Mouse (Mus musculus) frontal cortex, postnatal 10 days (tissue): Measurements from ENCODE around the gene Fam98b.
A peak's percentile ranks its signal among the peaks of the same experiment; 100 is the strongest.

ENCODE experiments used
- DNase-seq, 2 experiments: peaks; one replicate each; pipeline ENCODE4 v3.0.0; 2022; ENCODE audit warnings: low spot score in 2 of 2, mixed read lengths in 1 of 2

The Fam98b gene

GRCm38 (mm10) chr2:117249255-117250000, at the start of gene Fam98b:
Gene Fam98b (plus strand): TSS chr2:117249739.
- DNase-seq, result peak; percentile 78 to 88

DNA sequence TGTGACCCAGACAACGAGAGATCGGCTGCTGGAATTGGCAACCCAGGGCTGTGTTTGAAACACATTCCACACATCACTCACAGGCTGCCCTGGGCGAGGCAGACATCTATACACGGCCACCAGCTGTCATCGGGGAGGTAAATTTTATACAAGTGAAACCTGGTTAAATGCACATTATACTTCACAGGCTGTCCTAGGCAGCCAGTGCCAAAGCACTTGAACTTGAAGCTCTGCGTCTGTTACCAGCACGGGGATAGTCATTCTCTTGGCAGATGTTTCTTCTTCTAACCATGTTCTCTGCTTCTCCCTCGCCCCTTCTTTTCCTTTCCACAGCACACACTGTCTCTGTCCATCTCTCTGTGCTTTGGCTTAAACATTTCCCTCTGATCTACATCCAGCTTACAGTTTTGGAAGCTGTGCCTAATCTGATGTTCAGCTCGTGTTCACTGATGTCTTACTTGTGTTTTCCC, 48.6 kb upstream of the Fam98b start:
- DNase-seq, result no peak

- DNase-seq, result peak in 1 of 2 experiments; percentile 20
These were observed 46.2 kb upstream of the Fam98b start for GRCm38 (mm10) chr2:117203350-117203749.

DNA sequence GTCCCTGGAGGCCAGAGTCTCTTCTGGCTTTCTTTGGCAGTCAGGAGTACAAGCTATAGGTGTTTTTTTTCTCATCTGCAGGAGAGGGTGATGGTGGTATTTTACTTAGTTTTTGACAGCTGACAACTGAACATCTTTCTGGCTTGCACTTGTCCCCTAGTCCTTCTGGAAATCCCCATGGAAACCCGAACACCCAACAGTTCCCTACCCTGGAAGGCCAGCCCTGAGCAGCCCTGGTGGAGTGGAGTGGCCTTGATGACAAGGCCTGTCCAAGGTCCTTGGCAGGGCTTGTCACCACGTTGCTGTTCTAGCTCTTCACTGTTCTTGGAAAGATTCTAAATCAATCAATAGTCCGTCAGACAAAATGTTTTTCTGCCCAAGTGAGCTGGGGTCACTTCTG, 45.0 kb upstream of the Fam98b start:
- DNase-seq, result no peak

- DNase-seq, result no peak
These were observed 44.5 kb upstream of the Fam98b start for GRCm38 (mm10) chr2:117205066-117205465.

DNA sequence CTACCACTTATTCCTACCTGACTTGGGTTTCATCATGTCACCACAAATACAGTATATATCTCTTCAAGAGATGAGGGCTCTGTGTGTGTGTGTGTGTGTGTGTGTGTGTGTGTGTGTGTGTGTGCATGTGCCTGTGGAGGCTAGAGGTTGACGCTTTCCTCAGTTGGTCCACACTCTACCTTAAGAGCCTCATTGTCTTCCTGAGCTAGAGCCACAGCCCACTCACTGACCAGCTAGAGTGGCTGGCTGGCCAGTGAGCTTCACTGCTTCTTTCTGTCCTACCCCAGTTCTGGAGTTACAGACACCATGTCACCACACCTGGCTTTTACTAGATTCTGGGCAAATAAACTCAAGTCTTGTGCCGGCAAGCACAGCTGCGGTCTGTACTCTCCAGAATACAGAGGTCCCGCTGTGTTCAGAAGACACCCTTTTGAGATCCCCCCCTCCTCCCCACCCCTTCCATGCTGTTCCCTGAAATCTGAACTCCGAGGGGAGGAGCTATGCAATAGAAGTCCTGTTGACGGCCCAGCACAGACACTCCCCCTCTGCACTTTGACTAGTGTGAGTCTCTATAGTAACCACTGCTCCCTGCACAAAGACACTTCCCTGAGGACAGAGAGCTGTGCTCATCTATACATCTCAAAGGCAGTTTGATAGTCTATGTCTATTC, 39.0 kb upstream of the Fam98b start:
- DNase-seq, result no peak

DNA sequence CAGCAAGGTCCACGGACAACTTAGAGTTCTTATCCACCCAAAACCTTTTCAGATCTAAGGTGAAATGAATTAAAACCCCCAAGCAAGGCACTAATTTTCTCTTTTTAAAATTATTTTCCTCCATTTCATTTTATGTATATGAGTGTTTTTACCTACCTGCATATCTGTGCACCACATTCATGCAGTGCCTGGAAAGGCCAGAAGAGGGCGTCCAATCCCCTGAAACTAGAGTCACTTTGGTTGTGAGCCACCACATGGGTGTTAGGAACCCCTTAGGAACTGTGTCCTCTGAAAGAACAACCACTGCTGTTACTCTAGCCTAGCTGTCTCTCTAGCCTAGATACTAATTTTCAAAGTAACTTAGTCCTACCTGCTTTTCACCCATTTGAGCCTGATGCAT, 33.4 kb upstream of the Fam98b start:
- DNase-seq, result no peak

GRCm38 (mm10) chr2:117217695-117218216, 31.8 kb upstream of the Fam98b start:
- DNase-seq, result no peak

DNA sequence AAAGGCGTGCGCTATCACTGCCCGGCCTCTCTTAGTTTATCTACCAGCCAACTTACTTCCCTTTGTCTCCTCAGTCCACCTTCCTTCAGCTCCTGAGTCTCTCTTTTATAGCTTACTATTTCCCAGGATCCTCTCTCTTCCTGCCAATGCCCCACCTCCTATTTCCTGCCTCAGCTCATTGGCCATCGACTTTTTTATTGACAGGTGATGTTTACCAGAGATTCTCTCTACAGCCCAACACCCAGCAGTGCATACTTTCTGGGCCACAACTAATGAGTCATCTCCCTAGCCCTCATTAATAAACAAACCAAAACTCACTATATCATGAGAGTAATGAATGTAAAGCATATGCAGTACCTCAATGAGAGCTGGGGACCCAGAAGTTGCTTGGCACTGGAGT, 30.0 kb upstream of the Fam98b start:
- DNase-seq, result no peak

- DNase-seq, result no peak
These were observed 26.9 kb upstream of the Fam98b start for GRCm38 (mm10) chr2:117222651-117223050.

- DNase-seq, result peak; percentile 29 to 36
These were observed 20.9 kb upstream of the Fam98b start for GRCm38 (mm10) chr2:117228601-117229125.

GRCm38 (mm10) chr2:117230261-117230660, 19.3 kb upstream of the Fam98b start:
- DNase-seq, result peak in 1 of 2 experiments; percentile 19

DNA sequence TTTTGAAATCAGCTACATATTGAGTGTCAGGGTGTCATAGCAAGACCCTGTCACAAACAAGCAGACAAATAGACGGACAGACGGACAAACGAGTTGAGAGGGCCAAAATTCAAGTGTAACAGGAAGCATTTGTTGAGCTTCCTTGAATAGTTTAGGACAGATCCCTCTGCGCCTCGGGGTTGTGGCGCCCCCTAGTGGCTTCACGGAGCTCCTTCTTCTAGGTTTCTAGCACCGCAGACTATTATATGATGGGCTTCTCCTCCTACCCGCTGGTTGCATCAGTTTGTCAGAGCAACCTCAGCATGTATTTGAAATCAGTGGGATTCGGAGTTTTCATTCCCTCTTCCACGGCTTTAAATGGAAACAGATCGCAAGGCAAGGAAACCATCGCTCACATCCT, 18.3 kb upstream of the Fam98b start:
- peak; percentile 80 to 86 for DNase-seq

GRCm38 (mm10) chr2:117241953-117242352, 7.6 kb upstream of the Fam98b start:
- DNase-seq, result no peak

GRCm38 (mm10) chr2:117250001-117250510, 517 bp downstream of the Fam98b start:
- peak in 1 of 2 experiments; percentile 12 for DNase-seq

- DNase-seq, result no peak
These were observed 5.9 kb downstream of the Fam98b start for GRCm38 (mm10) chr2:117255415-117255814.

- DNase-seq, result no peak
These were observed 8.1 kb downstream of the Fam98b start for GRCm38 (mm10) chr2:117257617-117258016.

DNA sequence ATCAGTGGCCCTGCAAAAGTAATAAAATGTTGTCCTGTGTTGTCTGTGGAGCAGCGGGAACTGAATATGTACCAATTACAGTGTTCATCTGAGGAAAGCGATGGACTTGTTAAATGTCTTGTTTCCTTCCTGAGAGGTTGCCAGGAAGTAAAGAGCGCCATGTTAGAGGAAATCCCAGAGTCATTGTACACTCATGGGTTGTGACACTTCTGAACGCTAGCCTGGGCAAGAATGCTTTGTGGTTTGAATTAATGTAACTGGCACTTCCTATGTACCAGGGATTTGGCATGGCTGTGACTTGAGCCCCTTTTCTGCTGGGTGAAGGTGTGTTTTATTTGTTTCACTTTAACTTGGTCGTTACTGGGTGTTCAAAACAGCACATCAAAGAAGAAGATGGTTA, 12.6 kb downstream of the Fam98b start:
- DNase-seq, result no peak

DNA sequence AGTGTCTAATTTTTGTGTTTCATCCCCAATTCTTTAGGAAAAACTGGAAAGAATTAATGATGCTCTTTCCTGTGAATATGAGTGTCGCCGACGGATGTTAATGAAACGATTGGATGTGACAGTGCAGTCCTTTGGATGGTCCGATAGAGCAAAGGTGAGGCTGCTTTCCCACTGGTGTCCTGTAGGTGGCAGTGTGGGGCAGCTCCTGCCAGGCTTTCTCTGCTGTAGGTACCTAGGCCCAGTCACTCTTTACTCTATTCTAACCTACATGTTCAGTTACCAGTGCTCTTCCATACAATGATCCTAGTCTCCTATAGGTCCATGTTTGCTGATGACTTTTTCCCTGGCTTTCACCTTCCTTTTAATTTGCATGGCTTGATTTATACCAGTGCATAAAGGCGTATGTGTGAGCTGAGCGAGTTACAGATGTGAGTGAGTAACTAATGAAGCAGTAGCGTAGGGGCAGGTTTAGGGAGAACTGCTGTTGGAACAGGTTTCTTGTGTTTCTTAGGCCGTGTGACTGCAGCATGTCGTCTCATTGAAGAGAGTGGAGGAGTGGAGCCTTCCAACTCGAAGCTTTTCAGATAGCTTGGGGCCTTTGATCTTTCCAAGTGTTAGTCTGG, 14.4 kb downstream of the Fam98b start:
- DNase-seq, result peak in 1 of 2 experiments; percentile 54

GRCm38 (mm10) chr2:117288291-117288690, 38.8 kb downstream of the Fam98b start:
- DNase-seq, result no peak

GRCm38 (mm10) chr2:117299596-117300448, 50.3 kb downstream of the Fam98b start:
- no peak for DNase-seq
